Mouse (Mus musculus) CH12.LX (cell line): ENCODE results near the gene Mfsd11. TPM values are rescaled to one million over a fixed set of nuclear protein-coding genes. Genes with fewer than 3 reads are reported as not detected.

Experiments used
- DNase-seq: peaks from one replicate; pipeline ENCODE4 v3.0.0-alpha.2; 2013; ENCODE audit errors: extremely low read depth
- H3K27ac ChIP-seq: 2 replicates; pipeline ENCODE4 v1.5.1; 2012; ENCODE audit warnings: low read depth, mild to moderate bottlenecking, control low read depth, moderate library complexity; ENCODE audit not compliant: insufficient read depth
- H3K27me3 ChIP-seq: replicated peaks from 2 replicates; pipeline ENCODE3; 2012; ENCODE audit warnings: inconsistent platforms
- H3K36me3 ChIP-seq, 2 experiments: replicated peaks in 1 of 2; 2 replicates each; pipeline versions ENCODE3 to v1.6.1; 2012; ENCODE audit warnings: inconsistent platforms in 1 of 2, low read length in 1 of 2, mild to moderate bottlenecking in 1 of 2, mixed read lengths in 1 of 2, moderate library complexity in 1 of 2; ENCODE audit not compliant: control insufficient read depth in 1 of 2, insufficient read depth in 1 of 2
- H3K4me1 ChIP-seq, 2 experiments: 2 replicates each; pipeline ENCODE4 v1.6.1; 2012; ENCODE audit warnings: inconsistent platforms in 1 of 2, moderate library complexity in 1 of 2; ENCODE audit not compliant: insufficient read depth in 2 of 2, control insufficient read depth in 1 of 2
- H3K4me2 ChIP-seq: 2 replicates; pipeline ENCODE4 v1.6.1; 2012; ENCODE audit warnings: low read depth, mild to moderate bottlenecking, control low read depth; ENCODE audit not compliant: poor library complexity, insufficient read depth, severe bottlenecking
- H3K4me3 ChIP-seq, 3 experiments: fragments of 150-350 bp in 1 of 3; sonication (generic) in 1 of 3; replicated peaks in 1 of 3; 2 replicates each; pipeline versions ENCODE3 to v1.5.1; 2011 to 2012; ENCODE audit warnings: low read depth in 2 of 3, low read length in 2 of 3, mild to moderate bottlenecking in 2 of 3, moderate library complexity in 2 of 3, control low read depth in 1 of 3, improper control_type of control experiment in 1 of 3, inconsistent platforms in 1 of 3, mixed read lengths in 1 of 3; ENCODE audit not compliant: poor library complexity in 1 of 3
- H3K79me2 ChIP-seq: replicated peaks from 2 replicates; pipeline ENCODE4 v1.6.1; 2012; ENCODE audit warnings: mild to moderate bottlenecking, moderate library complexity; ENCODE audit not compliant: control insufficient read depth, poor library complexity, insufficient read depth, severe bottlenecking; ENCODE audit errors: extremely low read depth
- H3K9ac ChIP-seq: 2 replicates; pipeline ENCODE4 v1.6.1; 2012; ENCODE audit warnings: low read depth, mild to moderate bottlenecking, control low read depth, moderate library complexity; ENCODE audit not compliant: insufficient read depth
- H3K9me3 ChIP-seq: replicated peaks from 2 replicates; pipeline ENCODE3; 2012; ENCODE audit warnings: low read length, inconsistent platforms, mixed read lengths
- CHD2 ChIP-seq: IDR thresholded peaks from 2 replicates; pipeline ENCODE4 v1.6.1; 2011; ENCODE audit warnings: low read length, improper control_type of control experiment
- CTCF ChIP-seq, 2 experiments: IDR thresholded peaks in 1 of 2; conservative IDR thresholded peaks in 1 of 2; 2 replicates each; pipeline ENCODE4 v1.5.1; 2011 to 2012; ENCODE audit warnings: low read depth in 2 of 2, low read length in 2 of 2, improper control_type of control experiment in 1 of 2, inconsistent platforms in 1 of 2, mild to moderate bottlenecking in 1 of 2, moderate library complexity in 1 of 2
- ELF1 ChIP-seq: IDR thresholded peaks from 2 replicates; pipeline ENCODE4 v1.6.1; 2014; ENCODE audit warnings: low read depth, mild to moderate bottlenecking, inconsistent platforms, low read length, improper control_type of control experiment
- GABPA ChIP-seq: IDR thresholded peaks from 2 replicates; pipeline ENCODE4 v1.6.1; 2012; ENCODE audit warnings: low read depth, low read length, improper control_type of control experiment, inconsistent platforms; ENCODE audit not compliant: insufficient replicate concordance
- JUN ChIP-seq: IDR thresholded peaks from 2 replicates; pipeline ENCODE4 v1.6.1; 2011; ENCODE audit warnings: low read depth, mild to moderate bottlenecking, low read length, improper control_type of control experiment, moderate library complexity; ENCODE audit not compliant: insufficient read depth
- MAFK ChIP-seq: IDR thresholded peaks from 2 replicates; pipeline ENCODE4 v1.6.1; 2011; ENCODE audit warnings: low read length, improper control_type of control experiment; ENCODE audit not compliant: insufficient replicate concordance
- MAX ChIP-seq: IDR thresholded peaks from 2 replicates; pipeline ENCODE4 v1.6.1; 2011; ENCODE audit warnings: low read length, improper control_type of control experiment
- MAZ ChIP-seq: IDR thresholded peaks from 2 replicates; pipeline ENCODE4 v1.6.1; 2012; ENCODE audit warnings: low read depth, mild to moderate bottlenecking, inconsistent platforms, low read length, improper control_type of control experiment, moderate library complexity
- MXI1 ChIP-seq: IDR thresholded peaks from 2 replicates; pipeline ENCODE4 v1.6.1; 2011; ENCODE audit warnings: mild to moderate bottlenecking, low read depth, low read length, improper control_type of control experiment
- NRF1 ChIP-seq: IDR thresholded peaks from 2 replicates; pipeline ENCODE4 v1.6.1; 2014; ENCODE audit warnings: low read depth, mild to moderate bottlenecking, inconsistent platforms, low read length, improper control_type of control experiment, moderate library complexity
- RAD21 ChIP-seq: IDR thresholded peaks from 2 replicates; pipeline ENCODE4 v1.6.1; 2011; ENCODE audit warnings: low read depth, mild to moderate bottlenecking, low read length, improper control_type of control experiment, moderate library complexity
- SIN3A ChIP-seq: IDR thresholded peaks from 2 replicates; pipeline ENCODE4 v1.6.1; 2012; ENCODE audit warnings: low read length, improper control_type of control experiment, inconsistent platforms
- SMC3 ChIP-seq: IDR thresholded peaks from 2 replicates; pipeline ENCODE4 v1.6.1; 2011; ENCODE audit warnings: low read depth, low read length, improper control_type of control experiment
- TCF12 ChIP-seq: IDR thresholded peaks from 2 replicates; pipeline ENCODE4 v1.6.1; 2014; ENCODE audit warnings: low read depth, mild to moderate bottlenecking, inconsistent platforms, low read length, improper control_type of control experiment
- UBTF ChIP-seq: IDR thresholded peaks from 2 replicates; pipeline ENCODE4 v1.6.1; 2012; ENCODE audit warnings: low read depth, mild to moderate bottlenecking, inconsistent platforms, low read length, improper control_type of control experiment, moderate library complexity
- USF1 ChIP-seq: IDR thresholded peaks from 2 replicates; pipeline ENCODE4 v1.6.1; 2014; ENCODE audit warnings: low read depth, mild to moderate bottlenecking, inconsistent platforms, low read length, improper control_type of control experiment
- ZKSCAN1 ChIP-seq: IDR thresholded peaks from 2 replicates; pipeline ENCODE4 v1.6.1; 2012; ENCODE audit warnings: low read depth, inconsistent platforms, low read length, improper control_type of control experiment, borderline replicate concordance
- ZNF384 ChIP-seq: IDR thresholded peaks from 2 replicates; pipeline ENCODE4 v1.6.1; 2012; ENCODE audit warnings: low read depth, low read length, improper control_type of control experiment, inconsistent platforms
- dilution Hi-C: fragments of 300-500 bp; cut with MboI; formaldehyde crosslinking; loops from 2 replicates; pipeline ENCODE4 v1.14.3; 2020; ENCODE audit warnings: low sequenced_read_pairs; ENCODE audit not compliant: extremely low pct_unique_long_range_greater_than_20kb, extremely low pct_ligation_motif_present
- in situ Hi-C: fragments of 300-500 bp; cut with MboI; formaldehyde crosslinking; loops from 3 replicates; pipeline ENCODE4 v1.14.3; 2019; ENCODE audit warnings: low sequenced_read_pairs, low pct_ligation_motif_present, low pct_unique_long_range_greater_than_20kb, mixed read lengths
- polyA plus RNA-seq: library from polyadenylated mRNA; unstranded; fragments of >175 nt; gene quantifications from 2 replicates; pipeline ENCODE4 v1.2.1, GENCODE M21; 2012; ENCODE audit warnings: low read depth; ENCODE audit not compliant: insufficient read length
- total RNA-seq, 2 experiments: library from RNA; depleted of rRNA; stranded (reverse); fragments of 300-350 nt in 1 of 2; fragments of >200 nt in 1 of 2; gene quantifications; 2 replicates each; pipeline ENCODE4 v1.2.3; 2012 to 2014

Mfsd11 gene
- total and polyA plus RNA-seq, 3 experiments: 4.1 to 17.7 (median 13.2) TPM

DNA sequence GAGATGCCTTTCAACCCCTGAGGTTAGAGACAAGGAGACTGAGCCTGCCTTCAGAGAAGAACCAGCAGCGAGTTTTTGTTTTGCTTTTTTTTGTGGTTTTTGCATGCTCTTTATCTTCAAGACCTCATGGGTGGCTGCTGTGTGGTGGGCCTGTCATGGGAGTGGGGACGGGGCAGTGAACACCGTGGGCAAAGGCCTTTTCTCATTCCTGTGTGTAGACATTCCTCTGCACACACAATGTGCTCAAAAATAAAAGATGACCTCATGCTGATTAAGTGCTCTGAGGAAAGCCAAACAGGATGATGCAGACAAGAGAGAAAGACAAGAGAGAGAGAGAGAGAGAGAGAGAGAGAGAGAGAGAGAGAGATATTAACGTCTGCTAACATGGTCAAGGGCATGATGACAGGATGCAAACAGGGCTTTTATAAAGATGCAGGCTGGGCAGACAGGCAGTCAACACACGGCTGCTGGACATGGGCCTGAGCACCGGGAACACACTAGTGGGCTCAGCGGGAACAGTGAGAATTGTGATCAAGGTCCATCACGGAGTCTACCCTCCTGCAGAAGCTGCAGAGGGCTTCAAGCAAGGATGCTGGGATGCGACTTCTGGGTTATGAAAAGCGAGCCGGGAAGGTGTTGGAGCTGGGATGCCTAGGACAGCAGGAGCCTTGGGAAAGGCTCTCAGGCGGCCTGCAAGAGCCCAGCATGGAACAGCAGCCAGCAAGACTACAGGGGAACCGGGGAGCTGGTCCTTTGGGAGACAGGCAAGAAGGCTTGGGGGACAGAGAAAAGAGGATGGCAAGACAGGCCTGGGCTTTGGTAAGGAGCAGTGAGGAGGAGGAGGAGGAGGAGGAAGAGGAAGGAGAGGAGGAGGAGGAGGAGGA, 30.9 kb upstream of the Mfsd11 start:
- DNase-seq: no peak
- no peaks in the 10 kb centered on the region for H3K79me2 ChIP-seq
- TF ChIP-seq USF1: no peak
- no peak for TF ChIP-seq MAZ
- TF ChIP-seq ELF1: no peak
- no peak for TF ChIP-seq RAD21
- TF ChIP-seq ZNF384: no peak
- no peak for TF ChIP-seq MAX
- no peak for TF ChIP-seq NRF1
- no peak for TF ChIP-seq SMC3
- TF ChIP-seq CHD2: no peak
- no peak for TF ChIP-seq TCF12
- no peak for TF ChIP-seq UBTF
- TF ChIP-seq SIN3A: no peak
- no peak for TF ChIP-seq MAFK
- TF ChIP-seq JUN: no peak
- no peak for TF ChIP-seq MXI1
- H3K9me3 ChIP-seq: no peaks in the 10 kb centered on the region
- in situ Hi-C loops (no loop called here), dilution Hi-C loops (no loop called here)
- no peaks in the 10 kb centered on the region for H3K36me3 ChIP-seq
- H3K9ac ChIP-seq: no peak overlapping the region
- no peak overlapping the region for H3K27ac ChIP-seq
- no peaks in the 10 kb centered on the region for H3K27me3 ChIP-seq
- 0 out of 4 replicates have a peak, but pooled peaks cover 0 to 2% of the 10 kb centered on the region in 2 experiments for H3K4me1 ChIP-seq
- no peak overlapping the region for H3K4me3 ChIP-seq
- H3K4me2 ChIP-seq: no peak overlapping the region

GRCm38 (mm10) chr11:116822215-116822614, 30.0 kb upstream of the Mfsd11 start:
- in situ Hi-C loops (no loop called here), dilution Hi-C loops (no loop called here)
- Histone ChIP-seq H3K4me3 (no peak overlapping the region), H3K4me2 (no peak overlapping the region), H3K27me3 (no peaks in the 10 kb centered on the region), H3K9me3 (no peaks in the 10 kb centered on the region), H3K4me1 (0 out of 4 replicates have a peak, but pooled peaks cover 0 to 2% of the 10 kb centered on the region in 2 experiments), H3K36me3 (no peaks in the 10 kb centered on the region), H3K9ac (no peak overlapping the region), H3K79me2 (no peaks in the 10 kb centered on the region), H3K27ac (no peak overlapping the region)
- TF ChIP-seq CTCF (conservative IDR thresholded peaks at IDR 0.05 in 1 of 2, IDR thresholded peaks at IDR 0.05 in 1 of 2; ENCODE audit: low read depth in 2 of 2, low read length in 2 of 2): no peak
- TF ChIP-seq ZKSCAN1: no peak
- TF ChIP-seq GABPA: no peak
- DNase-seq: no peak
